Mouse (Mus musculus) midbrain, embryonic 12.5 days (tissue): Measurements from ENCODE around the gene AC140267.1. TPM values are rescaled to one million over a fixed set of nuclear protein-coding genes. Genes with fewer than 3 reads are reported as not detected.
A peak's percentile ranks its signal among the peaks of the same experiment; 100 is the strongest.

ENCODE experiments used
- ATAC-seq: fragments of 200-750 bp; cut with Nextera tagmentation; 2 replicates; pipeline ENCODE4 v1.8.0; 2017; ENCODE audit warnings: low read depth, moderate TSS enrichment, moderate library complexity; ENCODE audit not compliant: low FRiP score
- H3K27ac ChIP-seq: fragments of 300-500 bp; sonication (generic); replicated peaks from 2 replicates; pipeline ENCODE4 v1.5.1; 2016; ENCODE audit warnings: mild to moderate bottlenecking
- H3K27me3 ChIP-seq: fragments of 300-500 bp; sonication (generic); 2 replicates; pipeline ENCODE4 v1.6.1; 2016; ENCODE audit warnings: mild to moderate bottlenecking
- H3K36me3 ChIP-seq: fragments of 300-500 bp; sonication (generic); 2 replicates; pipeline ENCODE4 v1.6.1; 2016
- H3K4me1 ChIP-seq: fragments of 300-500 bp; sonication (generic); 2 replicates; pipeline ENCODE4 v1.6.1; 2016
- H3K4me2 ChIP-seq: fragments of 300-500 bp; sonication (generic); replicated peaks from 2 replicates; pipeline ENCODE4 v1.6.1; 2016; ENCODE audit warnings: mild to moderate bottlenecking, moderate library complexity
- H3K4me3 ChIP-seq: fragments of 300-500 bp; sonication (generic); 2 replicates; pipeline ENCODE4 v1.5.1; 2016; ENCODE audit warnings: mild to moderate bottlenecking
- H3K9ac ChIP-seq: fragments of 300-500 bp; sonication (generic); replicated peaks from 2 replicates; pipeline ENCODE4 v1.6.1; 2016; ENCODE audit warnings: mild to moderate bottlenecking, moderate library complexity
- H3K9me3 ChIP-seq: fragments of 300-500 bp; sonication (generic); 2 replicates; pipeline ENCODE4 v1.6.1; 2016; ENCODE audit warnings: mild to moderate bottlenecking
- WGBS: fragments of 180-500 bp; shearing (Covaris S2); methylation state at CpG from one replicate; pipeline ENCODE4 v1.1.7; 2016; 5-methylcytosine and 5-hydroxymethylcytosine counted together
- polyA plus RNA-seq: library from polyadenylated mRNA; unstranded; fragments of >200 nt; fragmentation: Nextera tagmentation; extraction: Ambion mirVana; gene quantifications from 2 replicates; pipeline ENCODE4 v1.2.1, GENCODE M21; 2016

The AC140267.1 gene
- 4.1 TPM in 1 of 2 replicates, not detected in the other for polyA plus RNA-seq

DNA sequence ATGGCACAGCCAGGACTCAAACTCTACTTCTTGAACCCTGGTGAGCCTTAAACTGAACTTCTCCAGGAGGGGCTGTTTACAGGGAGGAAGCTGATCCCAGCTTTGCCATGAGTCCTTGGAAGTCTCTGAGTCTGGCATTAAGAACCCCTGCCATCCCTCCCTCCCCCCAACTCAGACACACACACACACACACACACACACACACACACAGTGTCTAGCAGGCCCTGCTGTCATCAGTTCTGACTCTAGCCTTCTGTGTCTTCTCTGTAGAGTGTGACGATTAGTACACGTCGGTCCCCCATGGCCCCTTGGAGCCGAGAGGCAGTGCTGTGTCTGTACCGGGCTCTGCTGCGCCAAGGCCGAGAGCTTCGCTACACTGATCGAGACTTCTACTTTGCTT is at the start of gene AC140267.1:
AC140267.1 (plus strand) TSS at position 301 of the 400 bp plus-strand sequence.
- 94% methylated on average over 9 of the region's 9 CpGs for WGBS

DNA sequence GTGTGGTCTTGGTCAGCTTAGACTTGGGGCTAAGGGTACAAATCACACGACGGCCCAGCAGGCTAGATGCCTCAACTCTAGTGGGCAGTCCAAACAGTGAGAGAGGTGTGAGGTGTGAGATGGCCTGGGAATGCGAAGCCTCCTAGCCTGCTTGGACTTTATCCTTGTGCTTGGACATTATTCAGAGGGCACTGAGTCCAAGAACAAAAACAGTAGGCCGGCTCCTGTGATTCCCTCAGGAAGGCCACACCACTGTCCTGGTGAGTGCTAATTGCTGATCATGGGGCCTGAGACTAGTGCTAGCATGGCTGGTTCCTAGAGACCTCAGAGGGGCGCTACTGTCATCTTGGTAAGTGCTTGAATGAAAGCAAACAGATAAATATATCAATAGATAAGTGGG is 46.7 kb upstream of the AC140267.1 start:
- Histone ChIP-seq H3K4me3 (no peak overlapping the region), H3K27me3 (no peaks in the 10 kb centered on the region), H3K9me3 (no peaks in the 10 kb centered on the region), H3K27ac (no peak overlapping the region), H3K4me2 (no peak overlapping the region), H3K9ac (no peak overlapping the region), H3K4me1 (peaks cover 8% of the 10 kb centered on the region; the same call in 1 of the 2 replicates), H3K36me3 (no peaks in the 10 kb centered on the region)
- no peak for ATAC-seq
- 90% methylated on average over 5 of the region's 5 CpGs for WGBS

More for the DNA sequence above, at the start of gene AC140267.1:
- Histone ChIP-seq H3K27ac (no peak within 1 kb of the TSS), H3K9me3 (no peaks in the 10 kb centered on the region), H3K4me1 (peaks cover 18% of the 10 kb centered on the region), H3K4me3 (peak within 1 kb of the TSS; percentile 79), H3K27me3 (no peaks in the 10 kb centered on the region), H3K9ac (peak within 1 kb of the TSS; percentile 81), H3K36me3 (peaks cover 42% of the 10 kb centered on the region), H3K4me2 (peak within 1 kb of the TSS; percentile 69)
- no peak for ATAC-seq

DNA sequence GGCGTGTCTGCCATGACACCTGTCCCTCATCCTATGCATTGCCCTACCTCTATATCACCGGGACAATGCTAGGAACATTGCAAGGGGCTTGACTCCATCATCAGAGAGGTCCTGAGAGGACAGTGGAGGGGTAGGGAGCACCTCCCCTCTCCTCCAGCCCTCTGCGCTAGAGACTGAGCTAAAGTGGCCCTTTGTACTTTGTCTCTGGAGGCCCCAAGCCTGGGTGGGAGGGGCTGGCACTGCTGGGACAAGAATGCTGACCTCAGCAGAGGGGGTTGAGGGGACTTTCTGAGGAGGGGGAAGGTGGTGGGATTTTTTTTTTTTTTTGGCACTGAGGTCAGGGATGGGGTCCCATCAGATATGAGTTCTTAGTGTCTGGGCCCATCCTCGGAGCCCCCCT is 45.6 kb upstream of the AC140267.1 start:
- H3K27me3 ChIP-seq, result no peaks in the 10 kb centered on the region
- 77% methylated on average over 4 of the region's 4 CpGs for WGBS

DNA sequence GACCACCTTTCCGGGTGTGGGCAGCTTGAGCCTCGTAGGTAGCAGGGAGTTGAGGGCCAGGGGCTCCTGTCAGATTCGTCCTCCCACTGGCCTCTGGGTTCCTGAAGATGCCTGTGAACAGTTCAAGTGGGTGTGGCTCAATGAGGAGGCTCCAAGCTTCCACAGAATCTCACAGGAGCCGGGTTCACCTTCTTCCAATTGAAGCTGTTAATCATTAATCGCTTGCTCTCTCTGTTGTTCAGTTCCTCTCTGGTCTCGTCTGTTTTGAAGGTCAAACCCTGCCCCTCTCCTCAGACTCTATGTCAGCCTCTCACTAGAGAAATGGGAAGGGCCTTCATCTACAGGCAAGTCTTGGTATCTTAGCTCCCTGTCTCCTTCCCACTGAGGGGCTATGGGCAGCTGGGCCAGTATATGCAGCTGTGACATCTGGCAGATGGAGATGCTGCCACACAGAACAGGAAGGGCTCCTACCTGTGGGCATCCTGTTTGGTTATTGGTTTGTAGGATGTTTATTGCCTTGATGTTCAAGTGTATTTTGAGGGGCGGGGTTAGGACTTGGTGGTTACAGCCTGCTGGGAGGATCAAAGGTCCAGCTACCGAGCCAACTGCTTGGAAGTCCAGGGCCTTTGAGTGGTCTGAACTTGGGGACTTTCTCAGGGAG is 43.9 kb upstream of the AC140267.1 start:
- H3K4me2 ChIP-seq, result no peak overlapping the region
- peaks cover 8% of the 10 kb centered on the region; the same call in 1 of the 2 replicates for H3K4me1 ChIP-seq
- no peaks in the 10 kb centered on the region for H3K36me3 ChIP-seq
- no peaks in the 10 kb centered on the region for H3K27me3 ChIP-seq
- H3K27ac ChIP-seq, result no peak overlapping the region
- no peak overlapping the region for H3K4me3 ChIP-seq
- H3K9ac ChIP-seq, result no peak overlapping the region
- WGBS, result 84% methylated on average over 8 of the region's 8 CpGs
- ATAC-seq, result no peak
- no peaks in the 10 kb centered on the region for H3K9me3 ChIP-seq

More for the DNA sequence above, 45.6 kb upstream of the AC140267.1 start:
- Histone ChIP-seq H3K36me3 (no peaks in the 10 kb centered on the region), H3K4me2 (no peak overlapping the region), H3K9me3 (no peaks in the 10 kb centered on the region), H3K4me3 (no peak overlapping the region), H3K9ac (no peak overlapping the region; the same call in 1 of the 2 replicates), H3K4me1 (peaks cover 8% of the 10 kb centered on the region; the same call in 1 of the 2 replicates), H3K27ac (no peak overlapping the region)
- no peak for ATAC-seq

DNA sequence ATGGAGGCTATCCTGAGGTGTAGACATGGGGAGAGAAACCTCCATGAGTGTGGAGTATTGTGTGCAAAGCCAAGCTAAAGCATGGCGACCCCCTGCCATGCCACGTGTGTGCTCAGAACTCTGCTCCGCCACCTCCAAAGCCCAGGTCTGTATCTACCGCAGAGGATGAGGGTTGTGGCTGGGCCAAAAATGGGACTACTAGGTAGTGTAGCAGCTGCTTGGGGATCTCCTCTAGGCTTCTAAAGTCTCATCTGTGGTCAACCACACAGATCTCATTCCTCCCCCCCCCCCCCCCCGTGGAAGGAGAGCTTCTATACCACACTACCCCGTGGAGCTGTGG is 43.4 kb upstream of the AC140267.1 start:
- Histone ChIP-seq H3K4me2 (no peak overlapping the region), H3K9ac (no peak overlapping the region), H3K27me3 (no peaks in the 10 kb centered on the region), H3K4me1 (peaks cover 8% of the 10 kb centered on the region; the same call in 1 of the 2 replicates), H3K9me3 (no peaks in the 10 kb centered on the region), H3K4me3 (no peak overlapping the region), H3K36me3 (no peaks in the 10 kb centered on the region), H3K27ac (no peak overlapping the region)
- no peak for ATAC-seq
- WGBS, result 90% methylated on average over 5 of the region's 6 CpGs

DNA sequence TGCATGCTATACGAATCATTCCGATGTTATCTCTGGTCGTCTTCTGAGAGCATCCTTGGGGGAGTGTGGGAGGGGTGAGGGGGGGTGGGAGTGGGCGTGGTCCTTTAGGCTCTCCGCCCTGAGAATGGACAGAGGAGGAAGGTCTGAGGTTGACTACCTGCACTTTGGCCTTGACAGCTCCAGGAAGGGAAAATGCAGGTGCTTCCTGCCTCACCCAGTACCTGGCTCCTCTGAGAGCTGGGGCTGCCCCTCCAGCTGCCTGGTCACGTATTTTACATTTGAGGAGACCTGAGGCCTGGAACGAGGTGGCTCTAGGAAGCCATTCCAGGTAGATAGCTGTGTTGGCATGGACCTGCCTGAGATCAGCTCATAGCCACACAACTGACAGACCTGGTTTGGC is 42.8 kb upstream of the AC140267.1 start:
- no peak overlapping the region for H3K4me2 ChIP-seq
- ATAC-seq, result no peak
- H3K9me3 ChIP-seq, result peaks cover 1% of the 10 kb centered on the region; the same call in 1 of the 2 replicates
- H3K9ac ChIP-seq, result no peak overlapping the region
- H3K4me1 ChIP-seq, result peaks cover 8% of the 10 kb centered on the region; the same call in 1 of the 2 replicates
- H3K27me3 ChIP-seq, result no peaks in the 10 kb centered on the region
- H3K27ac ChIP-seq, result no peak overlapping the region
- no peak overlapping the region for H3K4me3 ChIP-seq
- 88% methylated on average over 7 of the region's 7 CpGs for WGBS
- H3K36me3 ChIP-seq, result no peaks in the 10 kb centered on the region

DNA sequence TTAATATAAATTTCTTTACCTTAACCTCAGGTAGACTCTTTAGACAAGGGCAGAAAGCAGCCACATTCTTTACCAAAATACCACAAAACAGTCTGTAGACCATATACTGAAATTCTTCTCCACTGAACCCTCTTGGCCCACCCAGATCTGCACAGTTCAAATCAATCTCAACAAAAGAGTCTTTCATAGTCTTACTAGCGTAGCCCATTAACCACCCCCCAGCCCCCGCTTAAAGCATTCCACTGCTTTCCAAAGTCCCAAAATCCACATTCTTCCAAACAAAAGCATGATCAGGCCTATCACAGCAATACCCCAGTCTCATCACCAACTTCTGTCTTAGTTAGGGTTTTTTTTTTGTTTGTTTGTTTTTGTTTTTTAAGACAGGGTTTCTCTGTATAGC is 36.1 kb upstream of the AC140267.1 start:
- H3K9me3 ChIP-seq, result peaks cover 5% of the 10 kb centered on the region; the same call in 1 of the 2 replicates
- no peak for ATAC-seq
- H3K9ac ChIP-seq, result no peak overlapping the region
- H3K4me3 ChIP-seq, result no peak overlapping the region
- H3K36me3 ChIP-seq, result no peaks in the 10 kb centered on the region
- H3K4me1 ChIP-seq, result peaks cover 4% of the 10 kb centered on the region; the same call in 1 of the 2 replicates
- no peak overlapping the region for H3K4me2 ChIP-seq
- no peak overlapping the region for H3K27ac ChIP-seq
- H3K27me3 ChIP-seq, result no peaks in the 10 kb centered on the region
- WGBS, result 61% methylated on average over 2 of the region's 2 CpGs

DNA sequence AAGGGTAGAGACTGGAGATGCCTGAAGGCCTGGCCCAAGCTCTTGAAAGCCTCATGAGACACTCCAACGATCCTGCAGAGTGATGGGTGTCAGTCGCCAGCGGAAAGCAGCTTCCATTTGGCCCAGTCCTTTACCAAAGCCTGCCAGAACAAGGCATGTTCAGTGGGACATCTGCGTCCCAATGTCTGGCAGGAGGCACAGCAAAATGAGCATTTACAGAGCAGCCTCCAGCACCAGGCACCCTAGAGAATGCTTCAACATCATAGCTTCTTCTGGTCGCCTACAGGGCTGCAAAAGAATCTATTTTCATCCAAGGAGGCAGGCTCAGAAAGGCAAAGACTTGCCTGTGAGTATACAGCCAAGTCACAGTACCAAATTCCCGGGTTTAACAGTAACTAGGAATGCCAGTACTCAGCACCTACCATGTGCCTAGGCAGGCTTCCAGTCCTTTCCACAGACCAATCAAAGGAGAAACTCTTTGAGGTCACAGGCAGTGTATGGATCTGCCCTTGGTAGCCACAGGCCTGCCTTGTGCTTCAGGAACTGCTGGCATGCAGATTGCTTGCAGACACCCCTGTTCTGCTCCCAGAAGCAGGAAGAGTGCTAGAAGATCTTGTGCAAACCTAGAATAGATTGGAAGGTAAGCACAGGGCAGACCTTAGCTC is 33.4 kb upstream of the AC140267.1 start:
- Histone ChIP-seq H3K4me3 (no peak overlapping the region), H3K9ac (no peak overlapping the region), H3K27ac (no peak overlapping the region), H3K36me3 (no peaks in the 10 kb centered on the region), H3K4me2 (no peak overlapping the region), H3K9me3 (peaks cover 5% of the 10 kb centered on the region; the same call in 1 of the 2 replicates), H3K27me3 (no peaks in the 10 kb centered on the region), H3K4me1 (peaks cover 4% of the 10 kb centered on the region; the same call in 1 of the 2 replicates)
- WGBS, result 90% methylated on average over 6 of the region's 6 CpGs
- ATAC-seq, result no peak

DNA sequence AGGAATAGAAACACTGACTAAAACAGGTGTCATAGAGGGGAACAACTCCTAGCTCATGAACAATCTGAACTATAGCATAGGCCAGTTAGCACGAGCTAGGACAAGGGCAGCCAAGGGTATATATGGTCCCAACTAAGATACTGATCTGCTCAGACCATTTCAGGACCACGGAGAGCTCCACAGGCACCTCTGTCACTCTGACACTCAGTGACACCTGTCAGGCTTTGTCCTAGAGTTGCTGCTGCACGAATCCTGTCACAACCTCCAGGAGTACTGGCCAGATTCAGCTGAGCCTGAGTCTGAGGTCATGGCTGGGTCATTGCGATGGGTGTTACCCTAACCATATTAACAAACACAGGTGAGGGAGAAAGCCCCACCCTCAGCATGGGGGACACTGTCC is 32.2 kb upstream of the AC140267.1 start:
- no peak overlapping the region for H3K4me3 ChIP-seq
- ATAC-seq, result no peak
- peaks cover 8% of the 10 kb centered on the region; the same call in 1 of the 2 replicates for H3K4me1 ChIP-seq
- H3K9me3 ChIP-seq, result no peaks in the 10 kb centered on the region
- no peaks in the 10 kb centered on the region for H3K36me3 ChIP-seq
- H3K27ac ChIP-seq, result no peak overlapping the region
- no peak overlapping the region for H3K4me2 ChIP-seq
- no peak overlapping the region for H3K9ac ChIP-seq
- 43% methylated on average over 4 of the region's 4 CpGs for WGBS
- H3K27me3 ChIP-seq, result no peaks in the 10 kb centered on the region

DNA sequence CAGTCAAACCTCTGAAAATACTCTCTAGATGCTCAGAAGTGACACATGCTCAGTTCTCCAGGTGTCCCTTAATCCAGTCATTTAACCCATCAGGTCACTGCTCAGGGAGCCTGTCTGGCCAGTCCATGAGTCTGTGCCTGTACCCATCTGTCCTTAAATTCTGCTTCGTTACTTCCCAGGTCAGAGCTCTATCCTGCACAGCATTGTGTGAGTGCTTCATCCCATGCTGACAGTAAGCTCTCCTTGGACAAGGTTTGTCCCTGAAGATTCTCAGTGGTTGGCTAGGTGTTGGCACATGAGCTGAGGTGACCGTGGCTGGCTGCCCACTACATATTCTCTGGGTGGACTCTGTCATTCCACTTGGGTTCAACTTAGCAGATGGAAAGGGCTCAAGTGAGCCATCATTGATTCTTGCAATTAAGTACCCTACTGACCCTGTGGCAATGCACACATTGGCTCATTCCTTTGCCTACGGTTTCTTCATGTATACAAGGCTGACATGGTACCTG is 29.5 kb upstream of the AC140267.1 start:
- no peak overlapping the region for H3K9ac ChIP-seq
- no peaks in the 10 kb centered on the region for H3K9me3 ChIP-seq
- no peak for ATAC-seq
- peaks cover 4% of the 10 kb centered on the region for H3K36me3 ChIP-seq
- H3K4me3 ChIP-seq, result no peak overlapping the region
- no peak overlapping the region for H3K4me2 ChIP-seq
- H3K27ac ChIP-seq, result no peak overlapping the region
- no peaks in the 10 kb centered on the region for H3K27me3 ChIP-seq
- WGBS, result 90% methylated on average over 3 of the region's 3 CpGs
- H3K4me1 ChIP-seq, result peaks cover 12% of the 10 kb centered on the region; the same call in 1 of the 2 replicates

DNA sequence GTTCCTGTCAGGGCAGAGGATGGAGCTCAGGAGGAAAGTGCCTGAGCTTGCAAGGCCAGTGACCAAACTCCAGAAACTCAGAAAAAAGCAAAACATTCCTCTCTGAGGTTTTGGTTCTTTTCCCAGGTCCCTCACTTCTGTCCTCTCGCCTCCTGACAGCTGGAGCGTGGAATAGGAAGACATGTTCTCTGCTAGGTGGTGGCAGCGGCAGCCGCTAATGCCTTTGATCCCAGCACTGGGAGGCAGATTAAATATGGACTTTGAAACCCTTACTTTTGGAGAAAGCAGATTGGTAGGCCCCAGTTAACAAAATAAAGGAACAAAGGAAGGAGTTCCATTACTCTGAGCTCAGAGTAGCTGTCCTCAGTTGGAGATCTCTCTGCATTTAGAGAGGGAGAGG is 27.2 kb upstream of the AC140267.1 start:
- no peak overlapping the region for H3K4me3 ChIP-seq
- 0 out of 2 replicates have a peak overlapping the region, but pooled peaks have one; percentile 20 for H3K27ac ChIP-seq
- ATAC-seq, result no peak
- peaks cover 18% of the 10 kb centered on the region for H3K36me3 ChIP-seq
- 9% methylated on average over 4 of the region's 4 CpGs for WGBS
- H3K9ac ChIP-seq, result 0 out of 2 replicates have a peak overlapping the region, but pooled peaks have one; percentile 15
- no peaks in the 10 kb centered on the region for H3K9me3 ChIP-seq
- no peak overlapping the region for H3K4me2 ChIP-seq
- H3K4me1 ChIP-seq, result peaks cover 12% of the 10 kb centered on the region; the same call in 1 of the 2 replicates
- H3K27me3 ChIP-seq, result no peaks in the 10 kb centered on the region

DNA sequence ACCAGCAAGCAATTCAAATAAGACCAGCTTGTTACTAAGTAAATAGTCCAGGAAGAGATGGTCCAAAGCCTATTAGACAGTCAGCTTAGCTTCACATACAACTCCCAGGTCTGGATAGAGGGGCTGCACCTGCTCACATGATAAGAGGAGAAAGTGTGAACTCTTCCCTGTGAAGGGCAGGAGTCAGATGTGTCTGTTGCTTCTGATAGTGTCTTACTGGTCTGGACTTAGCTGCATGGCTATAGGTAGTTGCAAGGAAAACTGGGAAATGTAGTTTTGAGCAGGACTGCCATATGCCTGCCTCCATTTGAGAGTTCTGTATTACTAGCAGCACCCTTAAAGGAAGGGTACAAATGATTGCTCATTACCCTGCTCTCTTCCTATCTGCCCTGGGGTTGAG is 21.9 kb upstream of the AC140267.1 start:
- no peak for ATAC-seq
- Histone ChIP-seq H3K4me2 (no peak overlapping the region), H3K36me3 (peaks cover 40% of the 10 kb centered on the region), H3K9me3 (no peaks in the 10 kb centered on the region), H3K4me1 (0 out of 2 replicates have a peak, but pooled peaks cover 1% of the 10 kb centered on the region), H3K27ac (no peak overlapping the region), H3K9ac (no peak overlapping the region), H3K4me3 (no peak overlapping the region), H3K27me3 (no peaks in the 10 kb centered on the region)
